Mouse (Mus musculus): ENCODE data around the gene Nod2.

DNA sequence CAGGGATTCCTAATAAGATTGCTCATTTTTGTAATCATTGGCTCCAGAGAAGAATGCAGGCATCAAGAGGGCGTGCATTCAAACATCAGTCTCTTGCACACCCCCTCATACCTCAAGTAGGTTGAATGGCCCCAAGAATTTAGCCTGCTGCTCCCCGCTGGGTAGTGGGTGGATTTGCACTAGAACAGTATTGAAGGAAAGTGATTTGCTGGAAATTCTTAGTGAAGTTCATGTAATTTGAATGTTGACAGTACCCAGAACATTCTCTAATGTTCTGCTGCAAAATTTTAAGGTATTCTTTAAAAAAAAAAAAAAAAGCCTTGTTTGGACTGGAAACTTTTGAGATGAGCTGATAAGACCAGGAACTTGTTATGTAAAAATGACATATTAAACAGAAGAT, 50.9 kb downstream of the Nod2 start:
- TF ChIP-seq CTCF (IDR thresholded peaks at IDR 0.05; ENCODE audit: control insufficient read depth, insufficient read depth, insufficient replicate concordance, low read depth, low read length), result no peak
- TF ChIP-seq POLR2A (IDR thresholded peaks at IDR 0.05; ENCODE audit: control insufficient read depth, low read depth, low read length), result no peak

All from testis, adult 2 months (tissue).